Mouse (Mus musculus): ENCODE results near the gene Mrto4. TPM values are rescaled to one million over a fixed set of nuclear protein-coding genes. Genes with fewer than 3 reads are reported as not detected.
A peak's percentile ranks its signal among the peaks of the same experiment; 100 is the strongest.

Gene Mrto4
- polyA plus RNA-seq, 1 experiment from 2014 or later, result 84.5 TPM

GRCm38 (mm10) chr4:139345416-139346019 is 6.9 kb downstream of the Mrto4 start:
- 79% methylated on average over 23 of the region's 23 CpGs for WGBS
- Histone ChIP-seq H3K4me3 (ENCODE audit: low read length) (no peak overlapping the region), H3K27ac (ENCODE audit: low read depth, low read length) (no peak overlapping the region), H3K4me1 (ENCODE audit: control insufficient read depth, insufficient read depth, low read depth, low read length) (no peaks in the 10 kb centered on the region), H3K36me3 (ENCODE audit: control insufficient read depth, insufficient read depth, low read length) (peaks cover 17% of the 10 kb centered on the region), H3K27me3 (replicated peaks; ENCODE audit: control insufficient read depth, insufficient read depth, low read length) (no peaks in the 10 kb centered on the region), H3K9ac (ENCODE audit: low read depth, low read length) (no peak overlapping the region), H3K9me3 (ENCODE audit: control insufficient read depth, low read length) (no peaks in the 10 kb centered on the region), H3K4me2 (ENCODE audit: low read length) (no peak overlapping the region)
- ATAC-seq, result no peak

DNA sequence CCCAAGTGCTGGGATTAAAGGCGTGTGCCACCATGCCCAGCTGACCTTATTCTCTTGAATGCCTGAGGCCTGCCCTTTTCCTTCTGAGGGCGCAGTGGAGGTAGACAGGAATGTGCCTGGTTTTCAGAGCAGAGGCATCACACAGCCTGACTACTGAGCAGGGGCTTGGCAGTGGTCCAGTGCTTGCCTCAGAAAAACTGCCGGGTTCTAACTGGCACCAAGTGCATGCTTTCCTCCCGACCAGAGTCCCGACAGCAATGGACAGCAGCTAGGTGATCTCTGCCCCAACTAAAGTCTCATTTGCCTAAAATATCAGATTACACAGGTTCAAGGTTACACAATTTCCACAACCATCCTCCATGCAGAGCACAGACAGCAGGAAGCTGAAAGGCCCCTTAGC is 8.7 kb downstream of the Mrto4 start:
- WGBS, result 60% methylated on average over 5 of the region's 5 CpGs
- peaks cover 12% of the 10 kb centered on the region for H3K36me3 ChIP-seq (ENCODE audit: control insufficient read depth, insufficient read depth, low read length)
- H3K4me3 ChIP-seq (ENCODE audit: low read length), result no peak overlapping the region
- no peak overlapping the region for H3K4me2 ChIP-seq (ENCODE audit: low read length)
- no peak overlapping the region for H3K27ac ChIP-seq (ENCODE audit: low read depth, low read length)
- H3K9me3 ChIP-seq (ENCODE audit: control insufficient read depth, low read length), result no peaks in the 10 kb centered on the region
- H3K9ac ChIP-seq (ENCODE audit: low read depth, low read length), result no peak overlapping the region
- no peak for ATAC-seq
- H3K4me1 ChIP-seq (ENCODE audit: control insufficient read depth, insufficient read depth, low read depth, low read length), result no peaks in the 10 kb centered on the region
- no peaks in the 10 kb centered on the region for H3K27me3 ChIP-seq (replicated peaks; ENCODE audit: control insufficient read depth, insufficient read depth, low read length)

- no peaks in the 10 kb centered on the region for H3K9me3 ChIP-seq (ENCODE audit: control insufficient read depth, low read length)
- H3K4me1 ChIP-seq (ENCODE audit: control insufficient read depth, insufficient read depth, low read depth, low read length), result no peaks in the 10 kb centered on the region; the same call in 1 of the 2 replicates
- H3K9ac ChIP-seq (ENCODE audit: low read depth, low read length), result no peak overlapping the region
- ATAC-seq, result no peak
- no peak overlapping the region for H3K27ac ChIP-seq (ENCODE audit: low read depth, low read length)
- H3K4me3 ChIP-seq (ENCODE audit: low read length), result no peak overlapping the region
- H3K36me3 ChIP-seq (ENCODE audit: control insufficient read depth, insufficient read depth, low read length), result peaks cover 2% of the 10 kb centered on the region
- H3K4me2 ChIP-seq (ENCODE audit: low read length), result no peak overlapping the region
- no peaks in the 10 kb centered on the region; the same call in 1 of the 2 replicates for H3K27me3 ChIP-seq (replicated peaks; ENCODE audit: control insufficient read depth, insufficient read depth, low read length)
- WGBS, result 76% methylated on average over 7 of the region's 7 CpGs
These were observed 10.7 kb downstream of the Mrto4 start for GRCm38 (mm10) chr4:139341556-139342233.

DNA sequence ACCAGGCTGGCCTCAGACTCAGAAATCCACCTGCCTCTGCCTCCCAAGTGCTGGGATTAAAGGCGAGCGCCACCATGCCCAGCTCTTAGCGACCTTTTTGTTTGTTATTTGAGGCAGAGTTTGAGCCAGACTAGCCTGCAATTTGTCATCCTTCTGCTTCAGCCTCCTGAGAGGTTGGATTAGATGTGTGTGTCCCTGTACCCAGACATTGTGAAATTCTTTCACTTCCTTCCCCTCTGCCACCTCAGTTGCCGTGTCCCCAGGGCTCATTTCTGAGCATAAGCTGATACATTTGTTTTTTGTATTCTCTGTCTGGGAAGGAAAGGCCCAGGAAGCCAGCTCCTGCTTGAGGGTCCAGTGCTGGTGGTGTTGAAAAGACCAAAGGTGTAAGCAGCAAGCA is 11.5 kb downstream of the Mrto4 start:
- 84% methylated on average over 4 of the region's 4 CpGs for WGBS
- Histone ChIP-seq H3K4me1 (ENCODE audit: control insufficient read depth, insufficient read depth, low read depth, low read length) (no peaks in the 10 kb centered on the region; the same call in 1 of the 2 replicates), H3K27me3 (replicated peaks; ENCODE audit: control insufficient read depth, insufficient read depth, low read length) (no peaks in the 10 kb centered on the region; the same call in 1 of the 2 replicates), H3K36me3 (ENCODE audit: control insufficient read depth, insufficient read depth, low read length) (no peaks in the 10 kb centered on the region), H3K4me2 (ENCODE audit: low read length) (no peak overlapping the region), H3K9me3 (ENCODE audit: control insufficient read depth, low read length) (no peaks in the 10 kb centered on the region), H3K27ac (ENCODE audit: low read depth, low read length) (no peak overlapping the region), H3K9ac (ENCODE audit: low read depth, low read length) (no peak overlapping the region), H3K4me3 (ENCODE audit: low read length) (no peak overlapping the region)
- ATAC-seq, result no peak

DNA sequence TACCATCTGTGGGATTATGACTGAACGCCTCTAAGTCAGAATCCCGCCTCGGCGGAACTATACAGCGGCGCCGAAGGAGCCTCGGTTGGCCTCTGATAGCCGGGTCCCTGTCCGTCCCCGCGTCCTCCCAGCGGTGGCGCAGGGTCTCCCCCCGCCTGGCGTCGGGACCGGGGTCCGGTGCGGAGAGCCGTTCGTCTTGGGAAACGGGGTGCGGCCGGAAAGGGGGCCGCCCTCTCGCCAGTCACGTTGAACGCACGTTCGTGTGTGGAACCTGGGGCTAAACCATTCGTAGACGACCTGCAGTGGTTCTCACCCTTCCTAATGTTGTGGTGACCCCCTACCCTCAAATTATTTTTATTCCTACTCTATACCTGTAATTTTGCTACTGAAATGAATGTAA is 14.2 kb downstream of the Mrto4 start:
- no peaks in the 10 kb centered on the region; the same call in 1 of the 2 replicates for H3K27me3 ChIP-seq (replicated peaks; ENCODE audit: control insufficient read depth, insufficient read depth, low read length)
- no peaks in the 10 kb centered on the region for H3K9me3 ChIP-seq (ENCODE audit: control insufficient read depth, low read length)
- no peak overlapping the region for H3K4me2 ChIP-seq (ENCODE audit: low read length)
- no peak for ATAC-seq
- H3K36me3 ChIP-seq (ENCODE audit: control insufficient read depth, insufficient read depth, low read length), result no peaks in the 10 kb centered on the region
- no peak overlapping the region for H3K9ac ChIP-seq (ENCODE audit: low read depth, low read length)
- H3K27ac ChIP-seq (ENCODE audit: low read depth, low read length), result no peak overlapping the region
- 56% methylated on average over 33 of the region's 33 CpGs for WGBS
- H3K4me1 ChIP-seq (ENCODE audit: control insufficient read depth, insufficient read depth, low read depth, low read length), result no peaks in the 10 kb centered on the region; the same call in 1 of the 2 replicates
- H3K4me3 ChIP-seq (ENCODE audit: low read length), result no peak overlapping the region

DNA sequence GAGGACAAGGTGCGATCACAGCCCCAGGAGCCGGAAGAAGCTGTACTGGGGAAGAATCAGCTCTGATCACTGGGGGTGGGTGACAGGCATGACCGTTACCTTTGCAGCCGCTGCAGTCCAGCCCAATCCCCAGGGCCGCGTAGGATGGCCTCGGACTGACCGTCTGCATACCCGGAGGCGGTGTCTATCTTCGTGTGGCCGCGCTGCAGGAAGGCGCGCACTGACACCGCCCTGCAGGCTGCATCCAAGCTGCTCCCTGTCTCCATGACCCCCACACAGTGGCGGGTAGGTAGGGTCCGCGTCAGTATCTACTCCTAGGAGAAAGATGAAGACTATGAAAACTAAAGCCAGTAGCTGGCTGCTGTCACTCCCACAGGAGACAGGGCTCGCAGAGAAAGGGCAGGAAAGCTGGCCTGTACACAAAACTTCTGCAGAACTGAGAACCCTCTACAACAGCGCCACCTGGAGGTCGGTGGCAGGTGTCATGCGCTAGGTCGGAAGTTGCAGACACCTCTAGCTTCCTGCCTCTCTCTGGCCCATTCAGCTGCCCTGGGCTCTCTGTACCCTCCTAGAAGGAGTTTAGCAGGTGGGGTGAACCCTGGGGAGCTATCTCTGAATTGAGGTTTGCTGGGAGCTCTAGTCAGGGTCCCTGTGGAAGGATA is 15.4 kb downstream of the Mrto4 start:
- Histone ChIP-seq H3K27me3 (replicated peaks; ENCODE audit: control insufficient read depth, insufficient read depth, low read length) (no peaks in the 10 kb centered on the region; the same call in 1 of the 2 replicates), H3K36me3 (ENCODE audit: control insufficient read depth, insufficient read depth, low read length) (no peaks in the 10 kb centered on the region), H3K4me1 (ENCODE audit: control insufficient read depth, insufficient read depth, low read depth, low read length) (no peaks in the 10 kb centered on the region; the same call in 1 of the 2 replicates), H3K9me3 (ENCODE audit: control insufficient read depth, low read length) (no peaks in the 10 kb centered on the region), H3K27ac (ENCODE audit: low read depth, low read length) (no peak overlapping the region), H3K4me2 (ENCODE audit: low read length) (peak overlapping the region; percentile 41), H3K9ac (ENCODE audit: low read depth, low read length) (peak overlapping the region; percentile 35), H3K4me3 (ENCODE audit: low read length) (no peak overlapping the region)
- WGBS, result 28% methylated on average over 24 of the region's 24 CpGs
- no peak for ATAC-seq

DNA sequence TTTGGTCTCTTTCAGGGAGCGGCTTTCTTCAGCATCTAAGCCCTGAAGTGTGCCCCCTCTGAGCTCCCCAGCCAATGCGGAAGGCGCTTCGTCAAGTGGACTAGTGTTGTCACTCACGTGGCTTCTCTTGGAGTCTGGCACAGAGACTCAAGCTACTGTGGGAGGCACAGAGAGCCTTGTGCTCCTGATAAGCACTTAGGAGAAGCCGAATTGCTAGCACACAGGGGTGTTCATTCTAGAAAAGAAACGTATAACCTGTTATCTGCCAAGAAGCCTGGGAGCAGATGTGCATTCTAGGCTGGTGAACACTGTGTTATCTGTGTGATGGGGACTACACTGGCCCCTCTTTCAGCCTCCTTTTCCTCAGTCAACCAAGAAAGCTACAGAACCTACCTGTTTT is 16.9 kb downstream of the Mrto4 start:
- Histone ChIP-seq H3K27ac (ENCODE audit: low read depth, low read length) (no peak overlapping the region), H3K4me2 (ENCODE audit: low read length) (no peak overlapping the region), H3K9me3 (ENCODE audit: control insufficient read depth, low read length) (no peaks in the 10 kb centered on the region), H3K27me3 (replicated peaks; ENCODE audit: control insufficient read depth, insufficient read depth, low read length) (no peaks in the 10 kb centered on the region; the same call in 1 of the 2 replicates), H3K4me3 (ENCODE audit: low read length) (no peak overlapping the region), H3K36me3 (ENCODE audit: control insufficient read depth, insufficient read depth, low read length) (no peaks in the 10 kb centered on the region), H3K9ac (ENCODE audit: low read depth, low read length) (no peak overlapping the region), H3K4me1 (ENCODE audit: control insufficient read depth, insufficient read depth, low read depth, low read length) (no peaks in the 10 kb centered on the region; the same call in 1 of the 2 replicates)
- no peak for ATAC-seq
- 67% methylated on average over 7 of the region's 7 CpGs for WGBS

DNA sequence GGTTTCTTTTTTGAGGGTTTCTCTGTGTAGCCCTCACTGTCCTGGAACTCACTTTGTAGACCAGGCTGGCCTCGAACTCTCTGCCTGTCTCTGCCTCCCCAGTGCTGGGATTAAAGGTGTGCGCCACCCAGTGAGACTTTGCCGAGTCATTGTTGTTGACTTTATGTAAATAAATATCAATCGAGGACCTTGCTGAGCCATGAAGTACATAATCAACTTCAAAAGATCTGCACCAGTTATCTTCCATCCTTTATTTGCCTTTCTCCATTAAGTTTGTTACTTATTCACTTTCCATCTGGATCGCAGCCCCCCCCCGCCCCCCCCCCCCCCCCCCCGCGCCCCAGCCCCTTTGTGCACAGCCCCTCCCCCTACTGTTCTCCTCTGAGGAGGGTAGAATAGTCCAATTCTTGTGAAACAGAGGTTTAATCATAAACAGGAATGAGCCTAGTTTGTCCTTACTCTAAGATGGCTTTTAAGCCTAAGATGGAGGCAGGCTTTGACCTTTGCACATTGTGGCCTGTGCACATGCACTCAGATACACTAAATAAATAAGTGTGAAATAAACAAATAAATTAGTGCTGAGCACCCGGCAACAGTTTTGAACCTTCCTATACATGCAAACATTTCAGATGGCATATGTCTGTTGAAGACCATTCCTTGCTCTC is 17.6 kb downstream of the Mrto4 start:
- no peak for ATAC-seq
- Histone ChIP-seq H3K36me3 (ENCODE audit: control insufficient read depth, insufficient read depth, low read length) (no peaks in the 10 kb centered on the region), H3K4me1 (ENCODE audit: control insufficient read depth, insufficient read depth, low read depth, low read length) (no peaks in the 10 kb centered on the region; the same call in 1 of the 2 replicates), H3K27me3 (replicated peaks; ENCODE audit: control insufficient read depth, insufficient read depth, low read length) (no peaks in the 10 kb centered on the region; the same call in 1 of the 2 replicates), H3K9ac (ENCODE audit: low read depth, low read length) (no peak overlapping the region), H3K9me3 (ENCODE audit: control insufficient read depth, low read length) (no peaks in the 10 kb centered on the region), H3K4me3 (ENCODE audit: low read length) (no peak overlapping the region), H3K4me2 (ENCODE audit: low read length) (no peak overlapping the region), H3K27ac (ENCODE audit: low read depth, low read length) (no peak overlapping the region)
- WGBS, result 69% methylated on average over 7 of the region's 9 CpGs

DNA sequence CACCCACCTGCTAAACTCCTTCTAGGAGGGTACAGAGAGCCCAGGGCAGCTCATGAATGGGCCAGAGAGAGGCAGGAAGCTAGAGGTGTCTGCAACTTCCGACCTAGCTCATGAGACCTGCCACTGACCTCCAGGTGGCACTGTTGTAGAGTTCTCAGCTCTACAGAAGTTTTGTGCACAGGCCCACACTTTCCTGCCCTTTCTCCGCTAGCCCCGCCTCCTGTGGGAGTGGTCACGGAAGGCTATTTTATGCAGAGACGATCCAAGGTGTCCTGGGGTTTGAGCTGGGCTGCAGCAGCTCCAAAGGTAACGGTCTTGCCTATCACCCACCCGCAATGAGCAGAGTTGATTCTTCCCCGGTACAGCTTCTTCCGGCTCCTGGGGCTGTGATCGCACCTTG is 21.8 kb downstream of the Mrto4 start:
- ATAC-seq, result no peak
- Histone ChIP-seq H3K27ac (ENCODE audit: low read depth, low read length) (no peak overlapping the region), H3K27me3 (replicated peaks; ENCODE audit: control insufficient read depth, insufficient read depth, low read length) (no peaks in the 10 kb centered on the region), H3K9me3 (ENCODE audit: control insufficient read depth, low read length) (no peaks in the 10 kb centered on the region), H3K9ac (ENCODE audit: low read depth, low read length) (no peak overlapping the region), H3K4me2 (ENCODE audit: low read length) (peak overlapping the region; percentile 38), H3K36me3 (ENCODE audit: control insufficient read depth, insufficient read depth, low read length) (no peaks in the 10 kb centered on the region), H3K4me3 (ENCODE audit: low read length) (peak overlapping the region; percentile 14; the same call in 1 of the 2 replicates), H3K4me1 (ENCODE audit: control insufficient read depth, insufficient read depth, low read depth, low read length) (no peaks in the 10 kb centered on the region)
- 12% methylated on average over 10 of the region's 10 CpGs for WGBS

All from hindbrain, embryonic 16.5 days (tissue).